Mouse (Mus musculus) 416B (cell line): ENCODE measurements at regions not wholly inside any gene's neighbourhood (a gene's known extent, or its start where the extent isn't known, plus 50 kb on each side); places are given as distances from the start of the nearest gene placed in this dataset.
"Not testable (repeated sequence)": the region's sequence is repeated elsewhere in the genome, so short reads cannot be mapped to it uniquely, and the experiment has no call there.

ENCODE experiments used
- DNase-seq: peaks from one replicate; pipeline ENCODE4 v3.0.0; 2011; ENCODE audit warnings: low read depth

DNA sequence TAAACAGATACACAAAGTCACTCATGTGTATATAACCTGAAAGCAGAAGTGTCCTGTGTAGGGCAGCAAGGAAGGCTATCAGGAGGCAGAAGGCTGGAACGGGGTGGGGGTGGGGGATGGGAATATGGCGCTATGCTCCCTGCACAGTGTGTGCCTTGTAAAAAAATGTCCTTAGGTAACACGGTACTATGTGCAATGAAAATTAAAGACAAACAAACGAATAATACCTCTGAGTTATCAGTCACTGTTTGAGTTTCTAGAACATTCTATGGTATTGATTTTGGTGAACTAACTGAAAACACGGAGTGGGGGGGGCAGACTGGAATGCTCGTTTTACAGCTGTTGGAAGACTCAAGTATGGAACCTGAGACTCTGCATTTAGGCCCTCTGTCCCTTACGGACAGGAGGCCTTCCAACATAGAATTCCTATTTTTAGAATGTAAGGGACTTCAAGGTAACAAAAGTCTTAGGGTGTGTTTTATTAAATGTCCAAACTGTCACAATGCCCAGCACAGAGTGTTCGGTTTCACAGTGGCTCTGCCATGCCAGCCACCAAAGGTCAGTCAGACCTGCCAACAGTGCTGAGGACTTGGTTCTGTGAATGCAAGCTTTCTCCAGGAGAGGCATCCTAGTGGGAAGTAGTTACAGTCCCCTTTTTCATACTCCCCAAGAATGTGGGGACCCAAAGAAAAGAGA lies 240.6 kb downstream of the Ano6 start:
- DNase-seq = no peak

DNA sequence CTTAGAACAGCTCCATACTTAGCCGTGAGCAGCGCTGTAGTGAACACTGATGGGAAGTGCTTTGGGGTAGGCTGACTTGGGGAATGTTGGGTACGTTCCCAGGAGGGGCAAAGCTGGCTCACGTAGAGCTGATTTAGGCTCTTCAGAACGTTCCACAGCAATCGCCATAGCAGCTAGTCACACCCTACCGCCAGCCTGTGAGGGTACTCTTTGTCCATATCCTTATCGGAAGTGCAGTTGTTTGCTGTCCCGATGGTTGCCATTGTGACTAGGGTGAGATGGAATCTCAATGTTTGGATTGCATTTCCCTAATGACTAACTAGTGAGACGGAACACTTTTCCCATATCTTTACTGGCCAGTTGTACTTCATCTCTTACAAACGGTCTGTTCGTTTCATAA lies 244.6 kb downstream of the Ano6 start:
- DNase-seq = no peak

DNA sequence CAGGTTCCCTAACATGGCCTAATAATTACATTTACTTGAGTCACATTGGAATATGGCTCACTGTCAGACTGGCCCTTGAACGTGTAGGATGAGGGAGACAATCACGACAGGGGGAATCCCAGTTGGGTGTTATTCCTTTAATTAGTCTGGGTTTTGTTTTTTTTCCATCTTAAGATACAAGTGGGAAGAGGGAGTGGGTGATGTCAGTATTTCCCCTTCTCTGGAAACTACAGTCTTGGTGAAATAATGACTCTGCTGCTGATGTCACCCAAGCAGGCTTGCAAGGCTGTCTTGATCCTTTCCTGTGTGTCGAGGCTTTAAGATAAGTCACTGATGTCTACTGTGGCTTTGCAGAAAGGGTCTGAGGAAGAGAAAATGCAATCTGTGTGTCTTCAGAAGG lies 241.8 kb upstream of the Arid2 start:
- no peak for DNase-seq

DNA sequence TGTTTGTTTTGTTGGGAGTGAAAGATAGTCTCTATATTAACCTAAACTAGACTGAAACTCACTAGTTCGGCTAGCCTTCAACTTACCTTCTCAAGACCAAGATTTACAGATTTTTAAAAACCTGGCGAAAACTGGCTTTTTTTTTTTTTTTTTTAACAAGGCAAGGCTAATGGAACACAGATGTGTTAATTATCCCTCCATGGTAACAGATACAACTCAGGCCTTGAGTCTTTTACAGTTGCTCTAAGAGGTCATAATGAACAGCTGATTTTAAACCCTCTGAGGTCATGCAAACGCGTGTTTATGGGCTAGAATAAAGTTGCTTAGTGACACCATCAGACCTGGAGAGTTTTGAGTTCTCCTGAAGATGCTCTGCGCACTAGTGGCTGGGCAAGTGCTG lies 240.7 kb upstream of the Arid2 start:
- DNase-seq = no peak

DNA sequence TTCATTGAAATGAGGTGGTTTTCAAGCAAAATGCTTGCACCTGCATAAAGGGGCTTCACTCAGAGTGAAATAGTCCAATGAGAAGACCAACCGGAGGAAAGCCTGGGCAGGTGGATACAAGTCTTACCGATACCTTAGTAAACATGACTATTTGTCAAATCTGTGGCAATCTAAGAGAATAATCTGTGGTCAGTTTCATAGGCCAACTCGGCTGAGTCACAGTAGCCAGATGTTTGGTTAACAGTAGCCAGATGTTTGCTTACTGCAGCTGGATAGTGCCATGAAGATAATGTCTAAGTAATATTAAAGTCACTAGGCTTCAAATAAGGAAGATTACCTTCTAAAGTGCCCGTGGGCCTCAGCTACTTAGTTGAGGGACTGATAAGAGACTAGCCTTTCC lies 236.9 kb upstream of the Arid2 start:
- peak; percentile 4 for DNase-seq

DNA sequence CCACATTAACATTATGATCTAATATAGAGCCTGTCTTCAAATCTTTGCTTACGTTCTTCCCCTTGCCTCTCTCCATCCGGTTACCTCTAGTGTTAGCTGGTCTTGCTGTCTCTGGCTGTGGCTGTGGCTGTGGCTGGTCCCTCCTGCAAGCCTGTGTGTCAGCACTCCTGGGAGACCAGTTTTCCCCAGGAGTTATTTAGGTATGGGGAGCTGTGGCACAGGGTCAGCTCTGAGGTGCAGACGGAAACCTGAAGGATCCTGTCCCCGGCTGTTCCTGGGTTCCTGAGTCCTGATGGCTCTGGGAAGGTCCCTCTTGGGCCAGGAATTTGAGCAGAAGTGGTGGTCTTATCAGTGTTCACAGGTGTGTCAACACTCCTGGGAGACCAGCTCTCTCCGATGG lies 234.7 kb upstream of the Arid2 start:
- DNase-seq = no peak

DNA sequence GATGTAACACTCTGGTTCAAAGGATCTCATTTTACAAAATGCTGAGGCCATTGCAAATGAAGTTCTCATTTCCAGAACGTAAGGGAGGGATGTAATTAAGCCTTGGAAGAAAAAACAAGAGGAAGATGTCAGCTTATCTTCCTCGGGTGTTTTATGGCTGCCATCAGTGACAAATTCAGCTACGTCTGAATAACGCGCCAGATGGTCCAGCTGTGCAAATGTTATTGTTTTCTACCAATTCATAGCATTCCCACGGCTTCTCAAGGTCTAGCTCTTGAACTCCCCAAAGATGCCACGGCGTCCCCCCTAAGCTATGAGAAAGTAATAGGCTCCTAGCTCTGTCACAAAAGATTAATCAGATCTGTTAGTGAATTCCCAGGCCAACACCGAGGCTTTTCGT lies 232.0 kb upstream of the Arid2 start:
- no peak for DNase-seq

DNA sequence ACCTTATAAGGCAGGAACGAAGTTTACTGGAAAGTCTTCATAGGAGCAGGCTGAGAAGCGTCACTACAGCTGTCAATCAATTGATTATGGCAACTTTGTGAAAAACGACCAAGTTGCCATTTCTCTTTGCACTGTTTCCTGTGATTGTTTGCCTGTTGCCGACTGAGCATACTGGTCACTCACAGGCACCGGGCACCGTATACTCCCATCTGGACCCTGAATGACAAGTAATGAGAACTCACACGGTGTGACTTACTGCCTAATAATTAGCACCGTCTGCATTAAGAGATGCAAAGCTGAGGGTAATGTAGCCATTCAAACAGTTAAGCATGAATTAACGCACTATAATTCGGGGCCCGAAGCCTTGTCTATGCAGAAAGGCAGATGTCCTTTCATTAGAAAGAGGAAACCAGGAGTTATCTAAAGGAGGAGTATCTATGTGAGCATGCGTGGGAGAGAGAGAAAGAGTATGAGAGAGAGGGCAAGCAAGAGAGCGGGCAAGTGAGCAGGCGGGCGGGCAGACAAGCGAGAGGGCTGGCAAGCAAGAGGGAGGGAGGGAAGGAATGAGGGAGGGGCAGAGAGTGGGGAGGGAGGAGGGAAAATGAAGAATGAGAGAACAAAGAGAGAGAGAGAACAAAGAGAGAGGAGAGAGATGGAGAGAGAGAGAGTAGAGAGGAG lies 231.4 kb upstream of the Arid2 start:
- DNase-seq = no peak

DNA sequence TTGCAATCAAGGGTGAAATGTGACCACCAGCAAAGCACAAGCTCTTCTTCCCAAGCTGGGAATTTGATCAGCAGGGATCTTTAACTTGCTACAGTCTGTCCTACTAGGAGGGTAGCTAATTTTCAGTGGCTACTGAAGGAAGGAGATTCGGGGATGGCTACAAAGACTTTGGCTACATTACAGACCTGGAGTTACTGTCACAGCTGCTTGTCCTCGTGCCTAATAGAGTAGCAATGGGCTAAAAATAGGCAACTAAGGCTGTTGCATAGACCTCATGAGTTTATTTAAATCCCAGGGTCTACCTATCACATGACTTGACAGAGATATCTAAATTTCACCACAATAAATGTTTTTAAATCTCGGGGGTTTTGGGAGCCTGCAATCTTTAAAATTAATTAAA lies 227.7 kb upstream of the Arid2 start:
- DNase-seq = no peak

DNA sequence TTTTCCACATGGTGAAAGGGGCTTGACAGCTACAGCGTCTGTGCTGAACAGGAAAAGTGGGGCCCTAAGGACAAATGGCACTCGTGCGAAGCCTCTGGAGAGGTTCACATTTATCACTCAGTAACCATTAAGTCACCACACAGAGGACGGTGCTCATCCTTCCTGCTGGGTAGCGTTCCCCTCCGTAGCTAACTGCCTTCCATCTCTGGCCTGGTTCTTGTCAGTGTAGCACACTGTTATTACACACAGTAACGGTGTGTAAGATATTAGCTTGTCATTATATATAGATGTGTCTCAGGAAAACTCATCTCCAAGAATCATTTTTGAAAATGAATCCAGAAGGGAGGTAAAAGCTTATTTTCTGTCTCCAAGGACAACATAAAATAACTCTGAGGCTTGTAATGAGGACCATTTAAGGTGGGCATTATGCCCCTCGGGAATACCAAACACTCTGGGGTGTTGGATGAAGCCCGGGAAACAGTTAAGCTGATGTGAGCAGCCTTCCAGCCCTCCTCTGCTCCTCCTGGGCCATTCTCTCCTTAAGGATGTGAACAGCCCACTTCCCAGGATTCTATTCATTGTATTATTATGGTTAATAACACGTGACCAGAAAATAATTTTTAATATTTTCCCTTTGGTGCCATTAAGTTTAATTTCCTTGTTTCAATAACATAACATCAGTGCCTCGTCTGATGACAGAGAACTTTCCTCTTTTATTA lies 222.7 kb upstream of the Arid2 start:
- no peak for DNase-seq

DNA sequence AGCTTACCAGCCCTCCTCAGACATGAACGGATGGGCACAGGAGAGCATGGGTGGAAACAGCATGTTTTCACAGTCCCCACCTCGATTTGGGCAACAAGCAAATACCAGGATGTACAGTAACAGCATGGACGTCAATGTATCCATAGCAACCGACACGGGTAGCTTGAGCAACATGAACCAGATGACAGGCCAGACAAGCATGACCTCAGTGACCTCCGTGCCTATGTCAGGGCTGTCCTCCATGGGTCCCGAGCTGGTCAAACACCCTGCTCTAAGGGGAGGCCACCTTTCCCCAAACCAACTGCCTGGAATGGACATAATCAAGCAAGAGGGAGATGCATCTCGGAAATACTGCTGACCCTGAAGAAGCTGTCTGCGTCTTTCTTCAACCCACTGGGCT lies 211.7 kb upstream of the Arid2 start:
- no peak for DNase-seq

DNA sequence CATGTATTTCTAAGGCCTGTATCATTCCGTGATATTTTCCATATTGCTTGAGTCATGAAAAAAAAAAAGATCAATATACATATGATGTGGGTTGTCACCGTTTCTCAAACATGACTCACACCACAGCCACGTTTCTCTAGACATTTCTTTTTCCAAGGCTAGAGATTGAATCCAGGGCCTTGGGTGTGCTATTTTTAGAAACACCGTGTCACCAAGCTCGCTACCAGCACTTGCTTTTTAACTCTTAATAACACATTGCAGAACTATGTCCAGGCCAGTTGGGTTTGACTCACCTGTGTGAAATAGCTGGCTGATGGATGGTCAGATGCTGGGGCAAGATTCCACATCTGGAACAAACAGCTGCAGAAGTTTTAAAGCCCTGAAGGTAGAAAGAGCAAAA lies 209.6 kb upstream of the Arid2 start:
- DNase-seq = no peak

DNA sequence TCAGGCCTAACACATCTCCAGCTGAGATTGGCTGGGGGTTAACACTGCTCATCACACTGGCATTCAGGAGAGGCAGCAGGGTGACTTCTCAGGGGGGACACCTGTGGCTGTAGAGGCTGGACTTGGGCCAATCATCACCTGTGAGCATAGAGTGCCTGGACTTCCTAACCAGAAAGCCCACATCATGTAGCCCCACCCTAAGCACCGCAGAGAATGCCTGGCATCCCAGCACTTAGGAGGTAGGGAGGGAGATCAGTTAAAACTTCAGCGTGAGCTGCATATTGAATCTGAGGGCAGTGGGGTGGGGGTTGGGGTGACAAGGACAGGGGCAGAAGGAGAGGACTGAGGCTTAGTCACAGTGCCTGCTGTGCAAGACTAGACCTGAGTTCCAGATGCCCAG lies 208.7 kb upstream of the Arid2 start:
- DNase-seq = no peak

DNA sequence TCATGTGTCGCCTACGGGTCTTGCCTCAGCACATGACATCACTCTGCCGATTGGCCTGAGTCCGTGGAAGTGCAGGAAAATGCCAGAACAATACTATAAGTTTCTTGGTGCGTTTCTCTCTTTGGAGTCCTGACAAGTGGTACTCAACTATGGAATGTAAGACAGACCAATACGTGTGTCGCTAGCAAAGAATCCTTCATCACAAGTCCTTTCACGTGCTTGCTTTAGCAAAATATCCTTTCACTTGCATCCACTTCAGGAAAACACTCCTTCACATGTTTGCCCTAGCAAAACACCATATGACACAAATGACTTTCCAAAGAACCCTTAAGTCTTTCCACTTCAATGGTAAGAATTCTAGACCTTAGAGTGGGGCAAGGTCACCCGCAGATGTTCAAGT lies 197.6 kb upstream of the Arid2 start:
- DNase-seq = no peak

DNA sequence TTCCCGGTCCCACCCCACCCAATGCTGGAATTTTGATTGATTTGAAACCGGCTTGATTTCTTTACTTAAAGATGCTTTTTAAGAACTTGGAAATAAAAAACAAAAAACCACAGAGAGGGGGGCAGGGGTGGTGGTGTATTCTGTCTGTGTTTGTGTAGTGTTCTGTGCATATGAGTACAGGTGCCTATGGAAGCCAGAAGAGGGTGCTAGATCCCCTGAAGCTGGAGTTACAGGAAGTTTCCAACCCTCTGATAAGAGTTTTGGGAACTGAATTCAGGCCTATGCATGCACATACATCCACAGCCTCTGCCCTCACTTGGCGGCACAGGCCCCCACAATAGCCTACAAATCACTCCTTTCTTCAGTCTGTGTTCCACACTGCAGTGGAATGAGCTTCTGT lies 190.9 kb upstream of the Arid2 start:
- peak; percentile 48 for DNase-seq

DNA sequence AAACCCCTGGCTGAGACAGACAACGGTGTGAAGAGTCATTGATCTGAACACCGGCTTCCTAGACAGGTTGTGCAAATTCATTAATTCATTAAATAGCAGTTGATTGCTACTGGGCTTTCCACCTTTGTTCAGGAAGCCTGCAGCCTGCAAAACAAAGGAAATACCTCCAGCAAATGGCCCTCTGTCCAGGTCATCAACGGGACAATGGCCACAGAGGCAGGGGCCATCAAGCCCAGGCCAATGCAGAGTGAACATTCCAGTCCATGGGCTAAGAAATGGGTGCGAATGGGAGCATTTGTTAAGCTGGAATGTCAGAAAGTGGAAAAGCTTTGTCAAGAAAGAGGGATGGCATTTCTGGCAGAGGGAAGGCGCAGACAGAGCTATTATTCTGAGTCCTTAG lies 188.5 kb upstream of the Arid2 start:
- DNase-seq = no peak

DNA sequence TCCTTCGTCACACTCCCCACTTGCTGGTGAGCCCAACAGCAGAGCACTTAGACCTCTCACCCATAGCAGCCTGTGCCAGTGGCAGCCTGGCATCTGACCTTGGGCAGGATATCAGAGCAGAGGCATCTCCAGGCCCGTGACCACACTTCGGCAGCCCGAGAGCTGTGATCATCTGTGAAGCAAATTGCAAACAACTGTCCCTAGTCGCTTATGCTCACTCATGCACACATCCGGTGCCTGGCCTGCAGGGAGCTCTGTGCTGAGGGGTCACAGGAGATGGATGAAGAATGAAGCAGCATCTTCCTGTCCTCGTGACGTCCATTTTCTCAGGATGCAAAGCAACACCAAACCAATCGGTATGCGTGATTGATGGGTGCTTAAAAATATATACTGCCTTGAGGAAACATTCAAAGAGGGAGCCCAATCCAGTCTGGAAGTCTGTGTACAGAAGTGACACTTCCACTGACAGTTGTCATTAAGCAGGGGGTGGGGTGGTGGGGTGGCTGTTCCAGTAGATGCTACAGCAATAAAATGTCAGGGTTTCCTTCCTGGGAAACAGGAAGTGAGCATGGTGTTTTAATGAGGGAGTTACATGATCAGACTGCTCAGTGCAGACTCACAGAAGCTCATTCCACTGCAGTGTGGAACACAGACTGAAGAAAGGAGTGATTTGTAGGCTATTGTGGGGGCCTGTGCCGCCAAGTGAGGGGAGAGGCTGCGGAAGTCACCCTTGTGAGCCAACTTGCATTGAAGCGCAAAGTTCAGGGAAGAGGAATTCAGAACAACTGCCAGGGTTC lies 187.3 kb upstream of the Arid2 start:
- DNase-seq = not testable (repeated sequence)

DNA sequence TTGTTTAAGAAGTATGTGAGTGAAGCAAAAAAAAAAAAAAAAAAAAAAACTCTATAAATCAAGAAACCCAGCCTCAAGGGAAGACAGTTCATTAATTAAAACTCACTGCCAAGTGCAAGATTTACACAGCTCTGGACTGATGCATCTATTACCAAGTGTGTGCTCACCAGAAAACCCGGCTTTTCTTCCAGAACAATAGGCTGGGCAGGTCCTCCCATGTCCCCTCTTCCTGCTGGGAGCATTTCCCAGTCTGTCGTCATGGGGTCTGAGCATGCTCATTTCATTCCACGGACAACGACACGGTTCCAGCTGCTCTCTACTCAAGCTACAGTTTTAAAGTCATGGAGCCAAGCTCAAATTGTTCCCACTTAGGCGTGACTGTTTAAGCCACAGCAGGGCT lies 183.6 kb upstream of the Arid2 start:
- DNase-seq = no peak

DNA sequence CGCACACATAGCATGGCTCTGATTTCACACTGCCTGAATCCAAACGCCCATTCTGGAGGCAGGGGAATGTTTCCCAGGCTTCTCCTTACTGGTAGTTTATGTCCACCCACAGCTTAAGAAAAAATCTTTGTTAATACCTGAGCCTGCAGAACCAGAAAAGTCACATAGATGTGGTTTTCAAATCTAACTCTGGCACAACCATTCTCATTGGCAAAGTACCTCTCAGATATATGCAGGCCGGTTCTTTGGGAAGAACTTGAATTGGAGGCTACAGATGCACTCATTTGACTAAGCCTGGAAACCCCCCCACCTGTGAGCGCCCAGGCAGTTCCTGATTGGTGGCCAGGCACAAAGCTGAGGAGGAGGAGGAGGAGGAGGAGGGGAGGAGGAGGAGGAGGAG lies 179.8 kb upstream of the Arid2 start:
- no peak for DNase-seq

DNA sequence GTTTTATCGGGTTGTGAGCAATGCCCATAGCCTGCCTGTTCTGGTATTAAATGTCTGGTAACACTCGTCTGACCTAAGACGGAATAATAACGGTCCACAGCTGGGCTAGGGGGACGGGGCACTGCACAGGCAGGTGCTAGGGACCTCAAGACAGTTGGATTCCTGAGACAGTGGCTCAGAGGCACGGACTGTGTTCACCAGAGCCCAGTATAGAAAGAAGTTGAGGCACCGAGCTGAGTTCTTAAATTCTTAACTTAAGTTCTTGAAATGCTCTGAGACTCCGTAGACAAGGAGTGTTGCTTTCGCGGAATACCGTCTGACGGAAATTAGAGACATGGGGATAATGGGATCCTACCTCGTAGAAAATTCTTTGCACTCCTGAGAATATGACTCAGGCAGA lies 174.2 kb upstream of the Arid2 start:
- DNase-seq = no peak

DNA sequence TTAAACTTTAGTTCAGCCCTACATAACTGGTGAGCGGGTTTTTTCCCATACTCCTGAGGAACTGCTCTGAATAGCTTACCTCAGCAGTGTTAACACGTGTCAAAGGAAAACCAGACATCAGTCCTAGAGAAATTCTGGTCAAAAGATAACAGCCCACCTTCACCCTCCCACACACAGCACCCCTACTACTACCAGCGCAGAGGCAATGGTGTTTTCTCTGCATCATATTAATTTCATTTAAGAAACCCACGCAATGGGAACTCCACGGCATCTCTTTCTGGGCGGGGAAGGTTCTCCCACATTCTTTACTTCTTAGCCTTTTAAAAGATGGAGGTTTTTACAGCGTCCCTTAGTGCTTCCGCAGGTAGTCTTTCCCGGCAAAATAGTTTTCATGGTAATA lies 172.7 kb upstream of the Arid2 start:
- no peak for DNase-seq

DNA sequence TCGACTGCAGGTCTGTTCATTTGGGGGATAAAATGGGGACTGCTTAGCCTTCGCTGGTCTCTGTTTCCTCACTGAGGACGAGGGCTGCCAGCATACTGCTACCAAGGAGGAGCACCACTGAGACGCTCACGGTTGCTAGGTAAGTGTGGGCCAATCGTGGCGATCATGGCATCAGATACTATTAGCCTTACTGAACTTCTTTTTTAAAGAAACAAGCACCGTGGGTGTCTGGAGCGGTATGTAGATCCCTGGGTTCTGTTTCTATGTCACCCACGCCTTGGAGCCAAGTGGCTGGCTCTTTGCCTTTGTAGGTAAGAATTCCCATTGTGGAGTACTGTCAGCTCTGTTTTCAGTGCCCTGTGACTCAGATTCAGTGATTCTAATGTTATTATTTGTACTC lies 172.1 kb upstream of the Arid2 start:
- no peak for DNase-seq

DNA sequence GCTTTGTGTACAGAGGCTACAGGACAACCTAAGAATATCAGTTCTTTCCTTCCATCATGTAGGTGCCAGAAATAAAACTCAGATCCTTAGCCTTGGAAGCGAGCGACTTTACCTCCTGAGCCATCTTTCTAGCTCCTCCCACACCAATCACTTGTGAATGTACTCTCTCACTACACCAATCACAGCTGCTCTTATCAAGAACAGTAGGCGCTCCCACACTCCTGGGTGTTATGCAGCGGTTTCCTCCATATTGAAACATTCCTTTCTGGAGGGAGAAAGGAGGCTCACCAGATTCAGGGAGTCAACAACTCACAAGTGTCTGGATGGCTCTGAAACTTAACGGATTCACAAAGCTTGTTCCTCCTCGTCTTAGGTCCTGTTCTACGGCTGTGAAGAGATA lies 168.1 kb upstream of the Arid2 start:
- DNase-seq = no peak
